Mouse (Mus musculus) heart, postnatal 36 days (tissue): ENCODE measurements around the gene Gm6268. TPM values are rescaled to one million over a fixed set of nuclear protein-coding genes. Genes with fewer than 3 reads are reported as not detected.

Experiments
- DNase-seq, 2 experiments: peaks; one replicate each; pipeline ENCODE4 v3.0.0; 2021 to 2022
- intact Hi-C: fragments of 180-260 bp; cut with DNase I; formaldehyde crosslinking; loops from one replicate; pipeline ENCODE4 v1.15.1; 2025
- microRNA-seq, 2 experiments: library from miRNA; unstranded; fragments of <30 nt; microRNA quantifications; one replicate each; pipeline ENCODE4 v1.2.0; 2021; ENCODE audit warnings: borderline number of aligned reads in 2 of 2
- total RNA-seq, 2 experiments: library from RNA; stranded (reverse); gene quantifications; 2 replicates each; pipeline ENCODE4 v1.2.3; 2021

Gm6268 gene
- not detected for total RNA-seq

DNA sequence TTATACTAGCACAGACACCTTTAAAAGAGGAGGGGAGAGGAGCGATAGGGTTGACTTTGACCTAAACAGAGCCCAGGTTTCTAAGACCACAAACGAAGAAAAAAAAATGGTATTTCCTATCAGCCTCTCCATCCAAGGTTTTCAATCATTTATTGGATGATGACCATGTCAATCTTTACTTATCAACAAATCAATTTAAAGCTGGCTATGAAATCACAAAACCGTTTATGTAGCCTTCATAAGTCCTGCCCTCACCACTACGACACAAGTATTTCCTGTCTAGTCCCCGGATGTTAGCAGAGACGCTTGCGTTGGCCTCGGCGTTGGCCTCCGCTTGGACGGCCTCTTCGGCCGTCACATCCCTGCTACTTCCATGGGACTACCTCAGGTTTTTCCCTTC is at the start of gene Gm6268:
Gm6268 (plus strand) TSS at position 301 of the 400 bp plus-strand sequence.
- intact Hi-C loops: no loop called here
- DNase-seq: no peak

DNA sequence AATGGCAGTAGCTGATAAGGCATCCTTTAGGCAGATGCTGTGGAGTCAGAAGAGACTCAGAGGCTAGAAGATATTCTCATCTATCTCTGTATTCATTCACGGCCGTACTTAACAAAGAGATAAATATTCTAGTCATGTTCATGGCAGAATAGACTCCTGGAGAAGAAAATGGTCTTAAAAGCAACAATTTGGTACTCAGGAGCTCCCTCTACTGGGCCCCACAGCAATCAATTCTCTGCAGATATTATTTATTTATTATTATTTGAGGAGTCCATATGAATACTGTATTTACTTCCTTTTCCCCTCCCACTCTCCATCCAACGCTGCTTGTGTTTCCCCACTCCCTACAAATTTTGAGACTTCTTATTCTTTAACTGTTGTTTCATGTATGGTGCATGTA is 48.6 kb upstream of the Gm6268 start:
- intact Hi-C loops: loop anchor here (1.0 kb wide), 1 partner anchor 126 kb away; no protein-coding TSS in a partner anchor

DNA sequence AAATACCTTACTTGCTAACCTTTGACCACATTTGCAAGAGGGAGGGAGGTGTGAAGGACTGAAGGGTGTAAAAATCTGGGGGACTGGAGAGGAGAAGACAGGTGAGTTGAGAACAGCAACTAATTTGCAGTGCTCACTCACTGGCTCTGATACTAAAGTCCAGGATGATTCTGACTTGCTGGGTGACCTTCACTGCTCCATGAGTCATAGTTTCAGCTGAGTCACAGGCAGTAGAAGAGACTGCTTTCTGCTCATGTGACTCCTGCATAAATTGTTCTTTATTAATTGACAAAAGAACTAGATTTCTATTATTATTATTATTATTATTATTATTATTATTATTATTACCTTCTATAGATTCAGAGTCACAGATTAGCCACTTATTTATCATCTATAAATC is 15.7 kb upstream of the Gm6268 start:
- no peak for DNase-seq
- intact Hi-C loops: no loop called here

More for the DNA sequence above, 48.6 kb upstream of the Gm6268 start:
- peak; percentile 12 for DNase-seq

DNA sequence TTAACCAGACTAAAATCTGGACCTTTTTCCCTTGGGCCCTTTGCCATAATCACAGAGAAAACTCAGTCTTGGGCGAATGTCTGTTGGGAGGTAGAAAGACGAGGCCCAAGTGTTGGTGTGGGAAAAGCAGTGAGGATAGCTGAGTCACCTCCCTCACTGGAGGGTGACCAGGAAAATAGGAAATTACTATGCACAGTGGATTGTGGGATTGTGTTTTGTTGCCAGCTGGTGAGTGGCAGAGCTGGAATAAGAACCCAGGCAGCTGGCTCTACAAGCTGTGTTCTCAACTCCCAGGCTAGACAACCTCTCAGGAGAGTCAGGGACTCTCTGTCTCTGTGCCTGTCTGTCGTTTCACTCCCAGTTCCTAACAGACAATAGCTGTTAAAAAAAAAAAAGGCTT is 11.1 kb upstream of the Gm6268 start:
- intact Hi-C loops: no loop called here

DNA sequence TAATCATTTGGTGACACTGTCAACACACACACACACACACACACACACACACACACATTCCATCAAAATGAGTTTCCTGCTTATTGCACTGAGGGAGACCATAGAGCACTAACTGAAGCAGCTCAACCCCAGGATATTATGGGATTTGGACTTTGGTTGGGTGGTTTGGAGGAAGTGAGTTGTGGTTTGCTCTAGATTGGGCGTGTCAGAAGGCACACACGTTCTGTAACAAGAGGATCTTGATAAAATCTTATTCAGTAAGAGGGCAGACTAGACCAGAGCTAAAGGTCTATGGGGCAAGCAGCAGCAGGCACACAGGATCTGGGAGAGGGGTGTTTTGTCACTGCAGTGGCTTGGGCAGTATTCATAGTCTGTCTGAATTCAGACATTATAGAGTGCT is 10.6 kb upstream of the Gm6268 start:
- intact Hi-C loops: no loop called here
- DNase-seq: no peak

More for the DNA sequence above, 11.1 kb upstream of the Gm6268 start:
- DNase-seq: no peak

DNA sequence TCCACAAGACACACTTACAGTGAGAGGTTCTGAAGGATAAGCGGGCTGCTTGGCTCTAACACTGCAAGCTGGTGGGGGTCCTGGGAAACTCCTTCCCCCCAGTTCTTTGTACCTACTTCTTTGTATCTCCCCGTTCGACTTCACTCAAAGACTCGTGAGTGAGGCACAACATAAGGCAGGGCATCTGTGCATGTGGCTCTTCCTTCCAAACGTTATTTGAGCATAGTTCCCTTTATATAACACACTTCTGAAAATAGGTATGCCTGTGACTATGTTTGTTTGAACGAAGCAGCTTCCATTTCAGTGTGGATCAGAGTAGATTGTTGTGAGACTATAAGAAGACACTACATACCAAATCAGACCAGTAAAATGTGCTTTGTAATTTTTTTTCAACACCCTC is 8.4 kb upstream of the Gm6268 start:
- intact Hi-C loops: loop anchor here (1.0 kb wide), 1 partner anchor 166 kb away; no protein-coding TSS in a partner anchor
- no peak for DNase-seq

DNA sequence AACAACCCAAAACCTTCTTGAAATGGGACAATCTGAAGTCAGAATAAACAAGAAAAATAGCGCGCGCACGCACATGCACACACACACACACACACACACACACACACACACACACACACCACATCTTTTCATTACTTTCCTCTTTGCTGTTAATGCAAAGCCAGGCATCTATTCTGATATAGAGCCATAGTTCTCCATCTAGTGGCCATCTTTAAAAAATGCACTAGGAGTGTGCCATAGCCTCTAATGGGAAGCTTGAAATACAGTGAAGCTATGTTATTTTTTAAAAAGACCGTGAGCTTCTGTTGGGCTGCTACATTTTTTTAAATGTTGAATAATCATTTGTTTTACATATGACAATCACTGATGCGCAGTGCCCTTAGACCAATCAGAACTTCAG is 7.8 kb upstream of the Gm6268 start:
- no peak for DNase-seq
- intact Hi-C loops: loop anchor here (1.0 kb wide), 1 partner anchor 167 kb away; no protein-coding TSS in a partner anchor

DNA sequence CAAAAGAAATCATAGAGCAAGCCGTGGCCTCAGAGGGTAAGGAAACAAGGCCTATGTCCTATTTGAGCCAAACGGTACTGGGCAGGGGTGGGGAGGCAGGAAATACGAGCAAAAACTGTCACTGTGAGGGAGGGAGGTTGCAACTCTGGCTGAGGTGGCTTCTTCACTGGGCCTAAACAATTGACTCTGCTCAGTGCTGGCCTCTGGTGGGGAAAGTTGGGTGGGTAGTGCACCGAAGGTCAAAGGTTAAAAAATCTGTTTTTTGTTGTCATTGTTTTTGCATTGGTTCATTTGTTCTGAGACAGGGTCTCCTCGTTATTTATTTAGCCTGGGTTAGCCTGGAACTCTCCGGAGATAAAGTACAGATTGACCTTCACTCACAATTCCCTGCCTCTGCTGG is 1.2 kb downstream of the Gm6268 start:
- intact Hi-C loops: no loop called here
- DNase-seq: no peak

DNA sequence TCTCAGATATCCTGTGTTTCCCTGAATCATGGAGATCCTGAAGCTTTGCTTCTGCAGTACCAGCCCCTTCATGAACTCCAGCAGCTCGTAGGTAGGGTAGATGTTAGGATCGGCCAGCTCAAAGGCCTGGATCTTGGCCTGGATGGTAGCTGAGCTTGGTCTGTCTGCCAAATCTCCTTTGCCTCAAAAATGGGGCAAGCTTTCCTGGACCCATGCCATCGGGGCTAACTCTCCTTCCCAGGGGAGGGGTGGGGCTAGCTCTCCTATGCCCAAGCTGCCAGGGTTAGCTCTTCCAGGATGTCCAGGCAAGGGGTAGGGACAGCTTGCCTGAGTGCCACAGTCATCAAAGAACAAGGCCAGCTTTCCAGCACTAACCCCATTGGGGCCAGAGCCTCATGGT is 18.1 kb downstream of the Gm6268 start:
- DNase-seq: no peak
- intact Hi-C loops: no loop called here

DNA sequence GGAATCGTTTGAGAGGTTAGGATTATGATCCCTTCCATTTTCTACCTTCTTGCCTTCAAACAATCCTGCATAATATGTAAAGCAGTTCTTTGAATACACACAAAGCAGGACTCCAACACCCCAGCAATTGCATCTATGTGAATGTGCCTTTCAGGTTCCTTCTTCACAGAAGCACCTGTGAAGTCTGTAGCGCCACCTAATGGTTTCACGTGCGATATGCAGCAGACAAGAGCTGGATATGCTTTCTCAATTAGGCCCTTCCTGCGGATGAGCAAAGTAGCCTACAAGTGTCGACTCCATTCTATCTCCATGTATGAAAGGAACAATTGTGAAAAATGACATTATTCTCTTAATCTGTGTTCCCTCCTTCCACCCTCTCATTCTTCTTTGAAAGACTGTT is 33.9 kb downstream of the Gm6268 start:
- intact Hi-C loops: no loop called here
- no peak for DNase-seq

DNA sequence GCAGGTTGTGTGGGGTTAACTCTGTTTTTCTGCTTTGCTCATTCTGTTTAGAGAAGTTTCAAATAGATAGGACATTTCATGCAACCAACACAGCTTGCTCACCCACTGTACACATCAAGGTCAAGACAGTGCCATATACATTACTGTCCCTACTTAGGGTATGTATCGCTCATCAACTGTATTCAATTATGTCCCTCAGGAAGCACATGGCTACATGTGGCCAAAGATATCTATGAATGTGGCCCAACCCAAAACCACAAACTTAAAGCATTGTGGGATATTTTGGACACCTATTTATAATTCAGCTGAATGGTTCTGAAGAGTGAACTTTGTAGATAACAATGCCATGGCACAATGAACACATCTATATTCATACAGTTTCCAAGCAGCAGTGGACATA is 36.9 kb downstream of the Gm6268 start:
- DNase-seq: no peak
- intact Hi-C loops: no loop called here

Small RNA genes lying within 50 kb of the gene (microRNA-seq; reads per million reads assigned to microRNA genes)
- 0 reads per million in 2 experiments for gene Gm44485

Other genes starting within 250 kb of the Gm6268 start
- under 1 TPM in 1 of 2 experiments, not detected in 1; 0.19 TPM for gene Zcchc12, start 205.4 kb upstream of the Gm6268 start, total RNA-seq
- 1 to 10 TPM; 1.3 to 1.8 TPM for gene Lonrf3, start 72.9 kb upstream of the Gm6268 start, total RNA-seq
- gene Gm14569, start 90.5 kb downstream of the Gm6268 start, total RNA-seq: not detected
- gene Pgrmc1, start 196.9 kb downstream of the Gm6268 start, total RNA-seq: 10 to 100 TPM; 20.2 to 23.2 TPM
- 1 to 10 TPM; 2.3 to 2.4 TPM for gene Akap17b, start 244.1 kb downstream of the Gm6268 start, total RNA-seq